Mouse (Mus musculus) cerebellum, postnatal 14 days (tissue): ENCODE measurements around the gene Dennd4a.

Experiments used
- DNase-seq, 2 experiments: peaks; one replicate each; pipeline ENCODE4 v3.0.0; 2021; ENCODE audit warnings: mixed read lengths in 2 of 2

The Dennd4a gene

GRCm38 (mm10) chr9:64810822-64811537 is at the start of gene Dennd4a:
Gene Dennd4a (plus strand): TSS chr9:64811340.
- peak; percentile 99 for DNase-seq

GRCm38 (mm10) chr9:64764824-64765223 is 46.3 kb upstream of the Dennd4a start:
- DNase-seq: no peak

- no peak for DNase-seq
Measured at GRCm38 (mm10) chr9:64766136-64766535, 45.0 kb upstream of the Dennd4a start.

- DNase-seq: no peak
Measured at GRCm38 (mm10) chr9:64767796-64768195, 43.3 kb upstream of the Dennd4a start.

- peak; percentile 55 to 74 for DNase-seq
Measured at GRCm38 (mm10) chr9:64769066-64769695, 42.0 kb upstream of the Dennd4a start.

- DNase-seq: no peak
Measured at GRCm38 (mm10) chr9:64769911-64770310, 41.2 kb upstream of the Dennd4a start.

- DNase-seq: no peak
Measured at GRCm38 (mm10) chr9:64770411-64770849, 40.7 kb upstream of the Dennd4a start.

- DNase-seq: peak; percentile 41 to 50
Measured at GRCm38 (mm10) chr9:64771236-64771635, 39.9 kb upstream of the Dennd4a start.

GRCm38 (mm10) chr9:64773254-64773653 is 37.9 kb upstream of the Dennd4a start:
- DNase-seq: no peak

GRCm38 (mm10) chr9:64773936-64774335 is 37.2 kb upstream of the Dennd4a start:
- peak; percentile 24 to 28 for DNase-seq

- DNase-seq: peak in 1 of 2 experiments; percentile 15
Measured at GRCm38 (mm10) chr9:64774411-64774811, 36.7 kb upstream of the Dennd4a start.

GRCm38 (mm10) chr9:64774883-64775282 is 36.3 kb upstream of the Dennd4a start:
- DNase-seq: no peak

GRCm38 (mm10) chr9:64775491-64775890 is 35.6 kb upstream of the Dennd4a start:
- DNase-seq: no peak

- DNase-seq: no peak
Measured at GRCm38 (mm10) chr9:64777441-64777987, 33.6 kb upstream of the Dennd4a start.

GRCm38 (mm10) chr9:64778151-64778550 is 33.0 kb upstream of the Dennd4a start:
- no peak for DNase-seq

- DNase-seq: peak; percentile 50 to 60
Measured at GRCm38 (mm10) chr9:64779628-64780027, 31.5 kb upstream of the Dennd4a start.

GRCm38 (mm10) chr9:64783511-64783910 is 27.6 kb upstream of the Dennd4a start:
- no peak for DNase-seq

- DNase-seq: peak; percentile 64 to 80
Measured at GRCm38 (mm10) chr9:64784841-64785240, 26.3 kb upstream of the Dennd4a start.

GRCm38 (mm10) chr9:64786216-64786905 is 24.8 kb upstream of the Dennd4a start:
- no peak for DNase-seq

- DNase-seq: no peak
Measured at GRCm38 (mm10) chr9:64788070-64788469, 23.1 kb upstream of the Dennd4a start.

- DNase-seq: no peak
Measured at GRCm38 (mm10) chr9:64789341-64789761, 21.8 kb upstream of the Dennd4a start.

- no peak for DNase-seq
Measured at GRCm38 (mm10) chr9:64789887-64790400, 21.2 kb upstream of the Dennd4a start.
